Mouse (Mus musculus) yolk sac, embryonic 10.5 days (tissue): ENCODE measurements at regions not wholly inside any gene's neighbourhood (a gene's known extent, or its start where the extent isn't known, plus 50 kb on each side); places are given as distances from the start of the nearest gene placed in this dataset.
"Not testable (repeated sequence)": the region's sequence is repeated elsewhere in the genome, so short reads cannot be mapped to it uniquely, and the experiment has no call there.

Experiments used
- DNase-seq: peaks from one replicate; pipeline ENCODE4 v3.0.0-alpha.2; 2017; ENCODE audit warnings: low spot score

- no peak for DNase-seq
Measured at GRCm38 (mm10) chr15:37101419-37101818, 93.8 kb upstream of the Zfp706 start.

GRCm38 (mm10) chr15:37100767-37101288 lies 93.3 kb upstream of the Zfp706 start:
- no peak for DNase-seq

GRCm38 (mm10) chr15:37099927-37100766 lies 92.6 kb upstream of the Zfp706 start:
- peak; percentile 58 for DNase-seq

- no peak for DNase-seq
Measured at GRCm38 (mm10) chr15:37099176-37099575, 91.6 kb upstream of the Zfp706 start.

GRCm38 (mm10) chr15:37097426-37097825 lies 89.9 kb upstream of the Zfp706 start:
- no peak for DNase-seq

GRCm38 (mm10) chr15:37091171-37091570 lies 83.6 kb upstream of the Zfp706 start:
- not testable (repeated sequence) for DNase-seq

- no peak for DNase-seq
Measured at GRCm38 (mm10) chr15:37083726-37084125, 76.2 kb upstream of the Zfp706 start.

GRCm38 (mm10) chr15:37081836-37082235 lies 74.3 kb upstream of the Zfp706 start:
- DNase-seq: no peak

GRCm38 (mm10) chr15:37080931-37081330 lies 73.4 kb upstream of the Zfp706 start:
- DNase-seq: no peak

- DNase-seq: no peak
Measured at GRCm38 (mm10) chr15:37080395-37080794, 72.8 kb upstream of the Zfp706 start.

GRCm38 (mm10) chr15:37074207-37074606 lies 66.6 kb upstream of the Zfp706 start:
- DNase-seq: not testable (repeated sequence)

GRCm38 (mm10) chr15:37072202-37072862 lies 64.8 kb upstream of the Zfp706 start:
- no peak for DNase-seq

- DNase-seq: no peak
Measured at GRCm38 (mm10) chr15:37070188-37070587, 62.6 kb upstream of the Zfp706 start.

GRCm38 (mm10) chr15:37067326-37067725 lies 59.8 kb upstream of the Zfp706 start:
- no peak for DNase-seq

GRCm38 (mm10) chr15:37065926-37066550 lies 58.5 kb upstream of the Zfp706 start:
- DNase-seq: no peak

GRCm38 (mm10) chr15:37065408-37065807 lies 57.8 kb upstream of the Zfp706 start:
- no peak for DNase-seq

GRCm38 (mm10) chr15:37063781-37064383 lies 56.3 kb upstream of the Zfp706 start:
- DNase-seq: no peak

- no peak for DNase-seq
Measured at GRCm38 (mm10) chr15:37062585-37062984, 55.0 kb upstream of the Zfp706 start.

- DNase-seq: no peak
Measured at GRCm38 (mm10) chr15:37061501-37061900, 53.9 kb upstream of the Zfp706 start.

GRCm38 (mm10) chr15:37060831-37061230 lies 53.3 kb upstream of the Zfp706 start:
- no peak for DNase-seq
